In genomic region chr5:27018314-27018956, GRCm38 (mm10) we compare ENCODE assay signal across 26 mouse cellular contexts.
DNase-seq lines count a peak whose midpoint lies in the region; ATAC-seq lines count a peak whose summit lies in the region.
"Had no signal": no experiment of that assay in that cellular context is flagged by ENCODE, and none has a peak within 500 bp of the region (broad histone marks: within the 10 kb centered on the region; RNA-seq: fewer than 3 reads in every experiment).

No protein-coding gene starts in this region.

- H3K9ac ChIP-seq in hindbrain, embryonic 11.5 days (ENCODE audit: low read depth, low read length): no peak overlapping the region
- no peak overlapping the region for H3K9ac ChIP-seq in neural tube, embryonic 13.5 days
- H3K9ac ChIP-seq in neural tube, embryonic 15.5 days (replicated peaks): no peak overlapping the region
- H3K9ac ChIP-seq: embryonic facial prominence, embryonic 15.5 days; heart, embryonic 15.5 days; limb, embryonic 15.5 days; liver, embryonic 14.5 days had no signal

- WGBS in hindbrain, embryonic 10.5 days: 41% methylated on average over 3 of the region's 3 CpGs
- WGBS in hindbrain, embryonic 11.5 days: 40% methylated on average over 3 of the region's 3 CpGs
- 50% methylated on average over 3 of the region's 3 CpGs for WGBS in neural tube, embryonic 13.5 days
- 41% methylated on average over 3 of the region's 3 CpGs for WGBS in neural tube, embryonic 15.5 days

- H3K27ac ChIP-seq in hindbrain, embryonic 10.5 days: peak overlapping the region; percentile 59
- H3K27ac ChIP-seq in hindbrain, embryonic 11.5 days (ENCODE audit: low read depth, low read length): no peak overlapping the region
- no peak overlapping the region for H3K27ac ChIP-seq in neural tube, embryonic 13.5 days (replicated peaks)
- H3K27ac ChIP-seq in neural tube, embryonic 15.5 days (replicated peaks): no peak overlapping the region
- H3K27ac ChIP-seq: embryonic facial prominence, embryonic 10.5 days; embryonic facial prominence, embryonic 15.5 days; heart, embryonic 10.5 days; heart, embryonic 15.5 days; limb, embryonic 10.5 days; limb, embryonic 15.5 days; liver, embryonic 14.5 days had no signal

- ATAC-seq in hindbrain, embryonic 11.5 days (ENCODE audit: low FRiP score): no peak
- ATAC-seq in neural tube, embryonic 13.5 days (ENCODE audit: low read depth): peak; percentile 82; the same call in 1 of the 2 replicates
- ATAC-seq in neural tube, embryonic 15.5 days (ENCODE audit: low FRiP score): peak; percentile 79
- ATAC-seq: CD4-positive, CD25-positive, alpha-beta regulatory T cell, adult 4 months; intestine, postnatal 0 days had no signal

- H3K4me3 ChIP-seq in hindbrain, embryonic 10.5 days: no peak overlapping the region
- H3K4me3 ChIP-seq in hindbrain, embryonic 11.5 days (ENCODE audit: low read depth, low read length): no peak overlapping the region
- no peak overlapping the region for H3K4me3 ChIP-seq in neural tube, embryonic 13.5 days
- H3K4me3 ChIP-seq in neural tube, embryonic 15.5 days (replicated peaks): no peak overlapping the region
- H3K4me3 ChIP-seq: embryonic facial prominence, embryonic 10.5 days; embryonic facial prominence, embryonic 15.5 days; heart, embryonic 10.5 days; heart, embryonic 15.5 days; limb, embryonic 10.5 days; limb, embryonic 15.5 days had no signal

- H3K4me1 ChIP-seq in hindbrain, embryonic 10.5 days (replicated peaks): peaks cover 12% of the 10 kb centered on the region
- H3K4me1 ChIP-seq in hindbrain, embryonic 11.5 days (replicated peaks; ENCODE audit: control insufficient read depth, insufficient read depth, low read length): no peaks in the 10 kb centered on the region
- no peaks in the 10 kb centered on the region for H3K4me1 ChIP-seq in neural tube, embryonic 13.5 days (replicated peaks)
- H3K4me1 ChIP-seq in neural tube, embryonic 15.5 days: 0 out of 2 replicates have a peak, but pooled peaks cover 3% of the 10 kb centered on the region
- H3K4me1 ChIP-seq: embryonic facial prominence, embryonic 10.5 days; embryonic facial prominence, embryonic 15.5 days; heart, embryonic 10.5 days; heart, embryonic 15.5 days; limb, embryonic 10.5 days; limb, embryonic 15.5 days had no signal

- no peaks in the 10 kb centered on the region for H3K36me3 ChIP-seq in hindbrain, embryonic 10.5 days
- no peaks in the 10 kb centered on the region for H3K36me3 ChIP-seq in hindbrain, embryonic 11.5 days (ENCODE audit: control insufficient read depth, insufficient read depth, low read length)
- no peaks in the 10 kb centered on the region for H3K36me3 ChIP-seq in neural tube, embryonic 13.5 days
- H3K36me3 ChIP-seq in neural tube, embryonic 15.5 days: no peaks in the 10 kb centered on the region
- H3K36me3 ChIP-seq: embryonic facial prominence, embryonic 10.5 days; embryonic facial prominence, embryonic 15.5 days; heart, embryonic 10.5 days; heart, embryonic 15.5 days; limb, embryonic 10.5 days; limb, embryonic 15.5 days had no signal

- no peaks in the 10 kb centered on the region for H3K9me3 ChIP-seq in hindbrain, embryonic 10.5 days
- no peaks in the 10 kb centered on the region for H3K9me3 ChIP-seq in hindbrain, embryonic 11.5 days (ENCODE audit: control insufficient read depth, low read length)
- no peaks in the 10 kb centered on the region for H3K9me3 ChIP-seq in neural tube, embryonic 13.5 days
- no peaks in the 10 kb centered on the region for H3K9me3 ChIP-seq in neural tube, embryonic 15.5 days (replicated peaks)
- H3K9me3 ChIP-seq: embryonic facial prominence, embryonic 10.5 days; embryonic facial prominence, embryonic 15.5 days; heart, embryonic 10.5 days; heart, embryonic 15.5 days; limb, embryonic 10.5 days; limb, embryonic 15.5 days had no signal

- H3K27me3 ChIP-seq in hindbrain, embryonic 10.5 days (ENCODE audit: insufficient read depth, poor library complexity, severe bottlenecking): no peaks in the 10 kb centered on the region
- no peaks in the 10 kb centered on the region for H3K27me3 ChIP-seq in hindbrain, embryonic 11.5 days (ENCODE audit: control insufficient read depth, insufficient read depth, low read length)
- no peaks in the 10 kb centered on the region for H3K27me3 ChIP-seq in neural tube, embryonic 13.5 days
- no peaks in the 10 kb centered on the region for H3K27me3 ChIP-seq in neural tube, embryonic 15.5 days (replicated peaks)
- H3K27me3 ChIP-seq: embryonic facial prominence, embryonic 15.5 days; heart, embryonic 15.5 days; limb, embryonic 15.5 days had no signal

- H3K4me2 ChIP-seq in hindbrain, embryonic 11.5 days (replicated peaks; ENCODE audit: low read depth, low read length): no peak overlapping the region
- H3K4me2 ChIP-seq in neural tube, embryonic 13.5 days: no peak overlapping the region
- no peak overlapping the region for H3K4me2 ChIP-seq in neural tube, embryonic 15.5 days
- H3K4me2 ChIP-seq: embryonic facial prominence, embryonic 15.5 days; heart, embryonic 15.5 days; limb, embryonic 15.5 days had no signal

- DNase-seq in hindbrain, embryonic 10.5 days (ENCODE audit: low spot score): peak; percentile 23
- no peak for DNase-seq in hindbrain, embryonic 11.5 days (ENCODE audit: low spot score)
- DNase-seq in neural tube, embryonic 10.5 days (ENCODE audit: extremely low spot score, low spot score): no peak
- DNase-seq in frontal cortex, postnatal 36 days (ENCODE audit: low spot score in 2 of 2): no peak
- DNase-seq in thymus, postnatal 14 days: no peak
- DNase-seq: adrenal gland, postnatal 14 days; cerebellum, adult 2 months; cerebellum, postnatal 14 days; gastrocnemius, postnatal 14 days; kidney, adult 9 months; kidney, postnatal 10 days; lung, adult 2 months; lung, postnatal 10 days; thymus, adult 2 months; thymus, postnatal 4 days had no signal
